Mouse (Mus musculus) brain, adult 2 months (tissue): ENCODE results near the gene Galnt17.

Experiments used
- DNase-seq: peaks from one replicate; pipeline ENCODE4 v3.0.0; 2011; ENCODE audit warnings: low read depth, low spot score

Gene Galnt17

DNA sequence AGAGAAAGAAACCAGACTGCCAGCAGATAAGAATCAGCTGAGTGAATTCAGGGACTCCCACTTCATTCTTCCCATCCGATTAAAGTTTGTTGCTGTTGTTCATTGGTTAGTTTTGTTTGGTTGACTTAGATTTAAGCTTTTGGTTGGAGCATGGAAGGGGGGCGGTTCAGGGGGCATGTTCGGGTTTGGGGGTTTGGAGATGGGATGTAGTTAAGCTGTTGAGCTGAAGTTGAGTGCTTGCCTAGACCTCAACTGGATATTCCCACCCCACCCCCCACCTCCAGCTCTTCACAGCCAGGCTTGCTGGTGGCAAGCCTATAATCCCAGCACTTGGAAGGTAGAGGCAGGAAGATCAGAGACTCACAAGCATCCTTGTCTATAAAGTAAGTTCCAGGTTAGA is at the start of gene Galnt17:
Gene Galnt17, minus strand, starts transcription at position 101 of the 400 bp plus-strand sequence.
- DNase-seq, result no peak

GRCm38 (mm10) chr5:131334536-131334935 is 26.2 kb upstream of the Galnt17 start:
- DNase-seq, result peak; percentile 67

GRCm38 (mm10) chr5:131321286-131321685 is 13.0 kb upstream of the Galnt17 start:
- no peak for DNase-seq

GRCm38 (mm10) chr5:131319605-131320004 is 11.3 kb upstream of the Galnt17 start:
- no peak for DNase-seq

DNA sequence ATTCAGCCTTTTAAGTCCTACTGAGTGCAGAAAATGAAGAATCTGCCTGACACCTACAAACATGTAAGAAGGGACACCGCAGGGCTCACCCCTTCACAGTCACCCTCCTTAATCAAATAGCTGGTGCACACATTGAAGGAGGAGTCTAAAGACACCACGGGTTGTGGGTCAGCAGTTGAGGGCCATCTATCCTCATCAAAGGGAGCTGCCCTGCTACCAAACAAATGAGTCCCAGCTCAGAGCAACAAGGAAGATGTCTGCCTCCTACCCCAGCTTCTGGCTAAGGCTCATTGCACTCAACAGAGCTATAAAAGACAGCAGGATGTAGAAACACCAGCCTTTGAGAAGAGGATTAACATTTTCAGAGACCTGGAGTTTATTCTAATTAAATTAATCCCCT is 10.8 kb upstream of the Galnt17 start:
- DNase-seq, result no peak

- DNase-seq, result peak; percentile 74
Measured at GRCm38 (mm10) chr5:131315016-131315415, 6.7 kb upstream of the Galnt17 start.

- peak; percentile 93 for DNase-seq
Measured at GRCm38 (mm10) chr5:131307656-131308151, 593 bp downstream of the Galnt17 start.

DNA sequence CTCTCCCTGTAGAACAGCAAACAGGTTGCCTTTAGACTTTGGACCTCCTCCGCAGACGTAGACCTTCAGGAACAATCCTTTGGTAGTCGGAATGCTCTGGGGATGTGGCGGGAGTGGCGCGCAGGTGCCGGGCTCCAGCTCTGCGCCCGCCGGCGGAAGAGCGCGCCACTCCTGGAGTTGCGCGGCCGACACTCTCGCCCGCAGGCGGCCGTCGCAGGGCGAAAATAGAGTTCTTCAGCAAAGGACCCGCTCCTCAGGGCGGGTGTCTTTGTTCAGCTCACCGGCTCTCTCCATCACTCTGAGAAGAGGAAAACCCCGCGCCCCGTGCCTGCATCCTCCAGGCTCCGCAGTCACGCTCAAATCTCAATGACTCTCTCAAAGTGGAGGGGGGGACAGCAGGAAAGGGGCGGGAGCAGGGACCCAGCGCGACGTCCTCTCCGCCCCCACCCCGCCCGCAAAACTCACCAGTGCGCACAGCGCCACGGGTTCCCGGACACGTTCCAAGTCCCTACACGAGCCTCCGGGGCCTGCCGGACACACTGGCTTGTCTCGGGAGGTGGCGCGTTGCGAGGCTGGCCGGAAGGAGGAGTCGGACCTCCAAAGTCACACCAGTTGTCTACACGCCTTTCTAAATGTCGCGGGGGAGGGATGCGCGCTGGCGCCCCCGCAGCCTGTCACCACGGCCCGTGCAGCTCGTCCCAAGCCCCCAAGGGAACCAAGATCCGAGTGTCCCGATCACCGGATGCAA is 1.2 kb downstream of the Galnt17 start:
- peak; percentile 86 for DNase-seq

- peak; percentile 60 for DNase-seq
Measured at GRCm38 (mm10) chr5:131306321-131306907, 1.9 kb downstream of the Galnt17 start.

DNA sequence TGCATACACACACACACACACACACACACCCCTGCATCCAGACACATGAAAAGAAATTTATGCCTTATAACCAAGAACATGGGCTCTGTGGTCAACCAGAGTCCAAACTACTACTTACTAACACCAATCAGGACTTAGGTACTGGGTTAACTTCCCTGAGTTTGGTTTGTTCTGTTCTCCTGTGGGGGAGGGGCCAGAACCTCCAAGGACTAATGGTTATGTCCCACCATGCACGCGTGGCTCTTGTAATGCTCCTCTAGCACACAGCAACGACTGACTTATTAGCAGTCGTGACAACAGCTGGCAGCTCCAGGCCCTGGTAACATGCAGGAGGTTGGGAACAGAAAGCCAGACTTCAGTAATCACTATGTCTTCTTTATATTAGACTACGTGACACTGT is 3.1 kb downstream of the Galnt17 start:
- DNase-seq, result peak; percentile 24

DNA sequence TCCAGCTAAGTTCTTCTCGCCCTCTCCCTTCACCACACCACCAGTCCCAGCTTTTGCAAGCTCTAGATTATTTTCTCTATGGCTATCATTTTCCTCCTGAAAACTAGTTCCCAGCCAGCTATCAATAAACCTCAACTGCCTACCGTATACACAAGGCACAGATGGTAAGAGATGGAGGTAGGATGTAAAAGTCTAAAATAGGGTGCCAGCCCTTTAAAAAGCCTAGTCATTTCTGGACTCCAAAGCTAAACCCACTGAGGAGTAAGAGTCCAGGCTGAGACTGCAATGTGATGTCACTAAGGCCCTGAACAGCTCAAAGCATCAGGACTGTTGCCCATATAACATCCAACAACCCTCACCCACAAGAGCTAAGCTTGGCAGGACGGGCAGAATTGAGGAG is 6.8 kb downstream of the Galnt17 start:
- DNase-seq, result peak; percentile 62

DNA sequence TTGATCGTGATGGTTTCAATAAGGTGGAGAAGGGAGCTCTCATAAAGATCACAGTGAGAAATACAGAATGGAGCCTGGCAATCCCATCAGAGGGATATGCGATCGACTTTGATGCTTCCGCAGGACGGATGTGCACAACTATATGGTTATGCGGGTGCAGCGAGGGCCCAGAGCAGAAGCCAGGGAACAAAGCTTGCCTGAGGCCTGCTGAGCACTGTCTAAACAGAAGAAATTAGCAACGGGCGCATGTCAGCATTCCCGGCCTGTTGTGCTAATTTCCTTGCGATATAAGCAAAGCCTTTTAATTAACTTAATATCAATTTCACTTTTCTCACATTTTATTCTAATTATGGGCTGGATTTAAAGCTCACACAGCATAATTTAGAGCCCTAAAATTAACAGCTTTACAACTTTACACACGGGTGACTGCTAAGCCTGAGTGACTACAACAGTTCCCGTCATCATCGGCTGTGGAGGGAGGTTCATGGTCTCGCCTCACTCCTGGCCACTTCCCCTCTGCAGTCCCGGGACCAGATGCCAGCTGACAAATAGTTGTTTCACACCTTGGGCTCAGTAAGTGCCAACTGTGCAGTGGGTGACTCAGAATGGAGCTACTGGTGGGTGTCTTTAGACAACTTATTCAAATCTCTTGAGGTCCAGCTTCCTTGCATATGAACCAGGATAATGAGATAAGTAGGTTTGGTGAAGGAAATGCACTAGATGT is 14.4 kb downstream of the Galnt17 start:
- DNase-seq, result peak; percentile 79

DNA sequence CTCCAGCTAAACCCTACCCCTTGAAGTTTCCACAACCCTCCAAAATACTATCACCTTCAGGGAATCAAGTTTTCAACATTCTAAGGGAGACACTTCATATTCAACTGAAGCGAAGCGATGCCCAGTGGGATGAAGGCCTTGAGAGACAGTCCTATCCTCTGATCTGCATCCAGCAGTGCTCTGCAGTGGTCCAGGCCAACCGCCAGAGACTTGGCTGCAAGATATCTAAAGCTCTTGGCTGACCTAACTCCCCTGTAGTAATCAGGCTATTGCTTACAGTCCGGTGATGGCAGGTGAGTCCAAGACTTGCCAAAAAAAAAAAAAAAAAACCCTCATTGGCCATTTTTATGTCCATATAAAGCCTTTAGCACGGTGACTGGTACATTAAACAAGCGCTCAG is 21.2 kb downstream of the Galnt17 start:
- peak; percentile 42 for DNase-seq

DNA sequence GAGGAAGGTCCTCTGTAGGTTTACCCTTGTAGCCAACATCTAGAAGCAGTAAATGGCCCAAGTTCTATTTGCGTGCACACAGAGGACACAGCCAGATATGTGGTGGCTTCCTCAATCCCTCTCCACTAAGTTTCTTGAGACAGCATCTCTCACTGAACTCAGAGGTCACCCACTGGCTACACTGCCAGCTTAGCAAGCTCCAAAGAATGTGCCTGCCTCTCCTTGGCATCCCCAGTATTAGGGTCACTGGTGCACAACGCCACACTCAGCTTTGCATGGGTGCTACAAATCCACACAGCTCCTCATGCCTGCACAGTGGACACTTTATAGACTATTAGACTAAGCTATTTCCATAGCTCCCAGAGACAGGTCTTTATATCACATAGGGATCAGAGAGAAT is 21.6 kb downstream of the Galnt17 start:
- no peak for DNase-seq

GRCm38 (mm10) chr5:131280349-131280748 is 27.9 kb downstream of the Galnt17 start:
- peak; percentile 27 for DNase-seq

GRCm38 (mm10) chr5:131279286-131279685 is 29.0 kb downstream of the Galnt17 start:
- peak; percentile 59 for DNase-seq

DNA sequence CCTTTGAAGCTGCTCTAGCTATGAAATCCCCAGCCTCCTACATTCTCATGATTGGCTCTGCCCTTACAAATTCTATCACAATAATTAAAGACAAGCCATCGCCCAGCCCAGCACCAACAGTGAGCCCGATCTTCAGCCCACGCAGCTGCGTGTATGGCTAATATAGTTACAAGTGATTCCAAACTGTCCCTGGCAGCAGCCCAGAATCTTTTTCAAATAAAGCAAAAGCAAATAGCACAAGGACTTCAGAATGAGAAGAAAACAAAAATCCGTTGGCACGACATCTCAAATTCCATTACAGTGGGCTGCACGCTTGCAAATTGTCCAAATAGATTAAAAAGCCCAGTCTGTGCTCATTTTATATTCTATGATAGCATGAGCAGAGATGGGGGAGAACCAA is 31.1 kb downstream of the Galnt17 start:
- peak; percentile 86 for DNase-seq

- peak; percentile 27 for DNase-seq
Measured at GRCm38 (mm10) chr5:131266291-131266690, 42.0 kb downstream of the Galnt17 start.

GRCm38 (mm10) chr5:131264145-131264544 is 44.2 kb downstream of the Galnt17 start:
- DNase-seq, result peak; percentile 33

GRCm38 (mm10) chr5:131250701-131251636 is 57.3 kb downstream of the Galnt17 start:
- DNase-seq, result peak; percentile 82

DNA sequence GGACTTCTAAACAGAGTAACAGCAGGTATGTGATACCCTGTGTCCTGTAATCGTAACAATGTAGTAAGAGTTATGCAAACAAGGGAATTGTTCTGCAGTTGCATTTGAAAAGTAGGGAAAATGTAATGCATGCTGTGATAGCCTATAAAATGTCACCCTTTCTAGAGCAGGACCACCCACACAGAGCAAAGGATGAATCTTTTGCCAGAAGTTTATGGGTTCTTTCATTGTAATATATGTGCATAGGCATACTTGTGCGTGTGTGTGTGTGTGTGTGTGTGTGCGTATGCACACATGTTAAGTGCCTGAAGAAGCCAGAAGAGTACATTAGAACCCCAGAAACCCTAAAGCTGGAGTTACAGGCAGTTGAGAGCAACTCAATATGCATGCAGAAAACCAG is 59.9 kb downstream of the Galnt17 start:
- no peak for DNase-seq
